Comparison of ENCODE assay signal across 9 mouse cellular contexts in genomic region chr2:145831949-145832835, GRCm38 (mm10).
DNase-seq lines count a peak whose midpoint lies in the region; ATAC-seq and TF ChIP-seq lines count a peak whose summit lies in the region.
"Had no signal": no experiment of that assay in that cellular context is flagged by ENCODE, and none has a peak within 500 bp of the region (broad histone marks: within the 10 kb centered on the region; RNA-seq: fewer than 3 reads in every experiment).

No protein-coding gene starts in this region.

- H3K27ac ChIP-seq in heart, embryonic 11.5 days (ENCODE audit: low read depth, low read length): peak overlapping the region; percentile 69
- peak overlapping the region; percentile 70 for H3K27ac ChIP-seq in limb, embryonic 11.5 days (replicated peaks; ENCODE audit: low read depth, low read length)
- peak overlapping the region; percentile 10; the same call in 1 of the 2 replicates for H3K27ac ChIP-seq in midbrain, embryonic 11.5 days (ENCODE audit: low read depth, low read length)
- H3K27ac ChIP-seq in small intestine, adult 2 months (ENCODE audit: insufficient read depth, low read depth, low read length): peak overlapping the region; percentile 83

- no peak for TF ChIP-seq CTCF in small intestine, adult 2 months (IDR thresholded peaks at IDR 0.05; ENCODE audit: extremely low read depth, insufficient read length, insufficient replicate concordance, low read depth, low read length)

- peaks cover 7% of the 10 kb centered on the region for H3K4me1 ChIP-seq in heart, embryonic 11.5 days (ENCODE audit: control insufficient read depth, insufficient read depth, low read length)
- peaks cover 5% of the 10 kb centered on the region; the same call in 1 of the 2 replicates for H3K4me1 ChIP-seq in limb, embryonic 11.5 days (ENCODE audit: control insufficient read depth, insufficient read depth, low read length)
- peaks cover 4% of the 10 kb centered on the region; the same call in 1 of the 2 replicates for H3K4me1 ChIP-seq in midbrain, embryonic 11.5 days (ENCODE audit: control insufficient read depth, insufficient read depth, low read length)
- H3K4me1 ChIP-seq in small intestine, adult 2 months (ENCODE audit: control insufficient read depth, insufficient read depth, insufficient read length, low read length): peaks cover 25% of the 10 kb centered on the region

- no peaks in the 10 kb centered on the region for H3K27me3 ChIP-seq in heart, embryonic 11.5 days (ENCODE audit: control insufficient read depth, insufficient read depth, low read length)
- H3K27me3 ChIP-seq in limb, embryonic 11.5 days (ENCODE audit: control insufficient read depth, insufficient read depth, low read length): no peaks in the 10 kb centered on the region
- H3K27me3 ChIP-seq in midbrain, embryonic 11.5 days (ENCODE audit: control insufficient read depth, insufficient read depth, low read length): no peaks in the 10 kb centered on the region
- H3K27me3 ChIP-seq in small intestine, adult 2 months (ENCODE audit: control insufficient read depth, insufficient read depth, low read length): no peaks in the 10 kb centered on the region
- H3K27me3 ChIP-seq: CH12.LX had no signal

- no peak for ATAC-seq in cerebellum, adult (ENCODE audit: insufficient number of reproducible peaks, low FRiP score, low TSS enrichment)
- peak; percentile 72 for ATAC-seq in heart, embryonic 11.5 days (replicated peaks; ENCODE audit: insufficient number of reproducible peaks, low FRiP score, low TSS enrichment)
- ATAC-seq in limb, embryonic 11.5 days (ENCODE audit: insufficient number of reproducible peaks, low FRiP score, low TSS enrichment, low read depth): peak; percentile 88
- peak; percentile 92 for ATAC-seq in midbrain, embryonic 11.5 days (ENCODE audit: low FRiP score)

- no peaks in the 10 kb centered on the region for H3K9me3 ChIP-seq in heart, embryonic 11.5 days (replicated peaks; ENCODE audit: control insufficient read depth, low read length)
- H3K9me3 ChIP-seq in limb, embryonic 11.5 days (ENCODE audit: control insufficient read depth, low read length): no peaks in the 10 kb centered on the region
- no peaks in the 10 kb centered on the region for H3K9me3 ChIP-seq in midbrain, embryonic 11.5 days (ENCODE audit: control insufficient read depth, low read length)

- H3K4me2 ChIP-seq in heart, embryonic 11.5 days: peak overlapping the region; percentile 33
- H3K4me2 ChIP-seq in limb, embryonic 11.5 days (ENCODE audit: low read depth, severe bottlenecking): 0 out of 2 replicates have a peak overlapping the region, but pooled peaks have one; percentile 7
- H3K4me2 ChIP-seq in midbrain, embryonic 11.5 days: 0 out of 2 replicates have a peak overlapping the region, but pooled peaks have one; percentile 5

- 41% methylated on average over 17 of the region's 17 CpGs for WGBS in heart, embryonic 11.5 days (ENCODE audit: insufficient replicate concordance)
- 40% methylated on average over 17 of the region's 17 CpGs for WGBS in limb, embryonic 11.5 days
- 48% methylated on average over 17 of the region's 17 CpGs for WGBS in midbrain, embryonic 11.5 days
- WGBS in small intestine, adult 2 months: 14% methylated on average over 17 of the region's 17 CpGs

- H3K9ac ChIP-seq in heart, embryonic 11.5 days (ENCODE audit: low read depth, low read length): no peak overlapping the region
- H3K9ac ChIP-seq in limb, embryonic 11.5 days (ENCODE audit: low read length): no peak overlapping the region
- H3K9ac ChIP-seq in midbrain, embryonic 11.5 days (ENCODE audit: low read length): peak overlapping the region; percentile 7; the same call in 1 of the 2 replicates

- TF ChIP-seq POLR2A in small intestine, adult 2 months (IDR thresholded peaks at IDR 0.05; ENCODE audit: low read depth, low read length): no peak

- peak; percentile 36 to 43 for DNase-seq in cerebellum, postnatal 10 days
- DNase-seq in fat pad, adult 2 months (ENCODE audit: extremely low read depth, low read depth, low spot score): peak; percentile 100
- peak; percentile 40 to 51 for DNase-seq in kidney, adult 8-10 months
- peak; percentile 76 for DNase-seq in limb, embryonic 11.5 days (ENCODE audit: low spot score)
- peak; percentile 90 for DNase-seq in midbrain, embryonic 11.5 days (ENCODE audit: low spot score, missing footprints)

- no peak overlapping the region for H3K4me3 ChIP-seq in heart, embryonic 11.5 days (ENCODE audit: low read depth, low read length)
- no peak overlapping the region for H3K4me3 ChIP-seq in limb, embryonic 11.5 days (ENCODE audit: low read depth, low read length)
- no peak overlapping the region for H3K4me3 ChIP-seq in midbrain, embryonic 11.5 days (ENCODE audit: low read depth, low read length)
- peak overlapping the region; percentile 36 for H3K4me3 ChIP-seq in small intestine, adult 2 months (ENCODE audit: low read depth, low read length)

- H3K36me3 ChIP-seq in heart, embryonic 11.5 days (ENCODE audit: control insufficient read depth, insufficient read depth, low read length): no peaks in the 10 kb centered on the region
- H3K36me3 ChIP-seq in limb, embryonic 11.5 days (ENCODE audit: control insufficient read depth, insufficient read depth, low read length): no peaks in the 10 kb centered on the region
- no peaks in the 10 kb centered on the region for H3K36me3 ChIP-seq in midbrain, embryonic 11.5 days (ENCODE audit: control insufficient read depth, insufficient read depth, low read length)
- H3K36me3 ChIP-seq in small intestine, adult 2 months (ENCODE audit: control insufficient read depth, insufficient read depth, low read length): no peaks in the 10 kb centered on the region

Comparison
In these comparisons a context has a peak if more than half of its experiments do, and no peak if none do; other contexts are left out.
1. DNase-seq: peak in every context shown above with its lines; median percentile 100 in fat pad, adult 2 months; 90 in midbrain, embryonic 11.5 days; 76 in limb, embryonic 11.5 days; 46 in kidney, adult 8-10 months; 40 in cerebellum, postnatal 10 days.
2. H3K27ac ChIP-seq: peak in every context shown above with its lines; median percentile 83 in small intestine, adult 2 months; 70 in limb, embryonic 11.5 days; 69 in heart, embryonic 11.5 days; 10 in midbrain, embryonic 11.5 days.